Mouse (Mus musculus) kidney, adult 8-10 months (tissue): ENCODE measurements at regions not wholly inside any gene's neighbourhood (a gene's known extent, or its start where the extent isn't known, plus 50 kb on each side); places are given as distances from the start of the nearest gene placed in this dataset.

Source experiments
- DNase-seq, 2 experiments: peaks; one replicate each; pipeline ENCODE4 v3.0.0; 2022

DNA sequence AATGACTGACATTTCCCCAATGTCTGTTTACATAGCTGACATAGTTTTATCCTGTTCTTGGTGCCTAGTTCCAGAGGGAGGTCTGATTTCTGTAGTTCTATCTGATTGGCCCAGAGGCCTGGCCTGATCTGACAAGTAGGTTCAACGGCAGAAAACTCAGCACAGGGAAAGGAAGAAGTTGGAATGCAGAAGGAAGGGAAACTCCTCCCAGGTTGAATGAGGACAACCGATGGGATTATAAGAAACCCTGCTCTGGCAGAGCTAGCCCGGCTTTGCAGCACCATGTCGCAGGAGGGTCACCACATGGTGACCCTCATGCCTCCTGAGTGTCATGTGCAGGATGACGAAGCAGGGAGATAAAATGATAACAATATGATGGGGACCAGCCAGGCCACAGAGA is 89.8 kb upstream of the Gsc start:
- no peak for DNase-seq

DNA sequence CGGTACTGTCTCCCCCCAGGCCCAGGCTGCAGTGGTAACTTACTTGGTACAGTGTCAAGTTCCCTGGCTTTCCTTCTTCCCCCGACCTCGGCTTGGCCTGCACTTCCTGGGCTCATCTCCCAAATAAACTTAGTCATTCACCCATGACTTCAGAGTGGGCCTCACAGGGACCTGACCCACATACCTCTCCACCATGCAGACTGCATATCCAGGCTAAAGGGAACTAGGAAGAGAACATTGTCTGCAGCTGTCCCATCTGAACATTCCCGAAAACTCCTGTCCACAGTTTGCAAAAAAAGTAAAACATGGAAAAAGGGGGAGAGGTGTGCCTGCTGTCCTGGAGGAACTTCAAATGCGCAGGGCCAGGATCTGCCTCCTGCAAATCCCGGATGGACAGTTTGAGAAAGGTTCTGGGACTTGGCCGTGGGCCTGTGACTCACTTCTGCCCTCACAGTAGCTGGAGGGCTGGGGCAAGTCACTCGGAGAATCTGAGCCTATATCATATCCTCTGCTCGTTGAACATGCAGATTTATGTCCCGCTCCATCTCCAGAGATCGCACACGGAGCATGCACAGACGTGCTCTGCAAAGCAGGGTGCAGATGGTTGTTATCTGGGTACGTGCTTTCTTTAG is 87.9 kb upstream of the Gsc start:
- DNase-seq = no peak

DNA sequence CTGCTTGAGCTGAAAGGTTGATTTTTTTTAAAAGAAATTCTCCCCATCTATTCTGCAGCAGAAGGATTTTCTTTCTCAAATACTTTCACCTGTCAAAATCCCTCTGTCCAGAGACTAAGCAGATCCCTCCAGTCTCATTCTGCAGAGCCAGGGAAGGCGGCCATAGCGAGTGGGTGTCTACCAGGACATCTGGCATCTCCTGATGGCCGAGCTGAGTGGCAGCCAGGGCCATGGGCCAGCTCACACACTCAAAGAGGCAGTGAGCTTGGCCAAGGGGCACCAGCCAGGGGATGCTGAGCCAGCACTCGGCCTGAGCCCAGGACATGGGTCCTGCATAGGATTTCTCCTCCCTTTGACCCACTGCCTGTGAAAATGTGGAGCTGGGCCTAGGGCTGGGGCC is 84.6 kb upstream of the Gsc start:
- DNase-seq = no peak

DNA sequence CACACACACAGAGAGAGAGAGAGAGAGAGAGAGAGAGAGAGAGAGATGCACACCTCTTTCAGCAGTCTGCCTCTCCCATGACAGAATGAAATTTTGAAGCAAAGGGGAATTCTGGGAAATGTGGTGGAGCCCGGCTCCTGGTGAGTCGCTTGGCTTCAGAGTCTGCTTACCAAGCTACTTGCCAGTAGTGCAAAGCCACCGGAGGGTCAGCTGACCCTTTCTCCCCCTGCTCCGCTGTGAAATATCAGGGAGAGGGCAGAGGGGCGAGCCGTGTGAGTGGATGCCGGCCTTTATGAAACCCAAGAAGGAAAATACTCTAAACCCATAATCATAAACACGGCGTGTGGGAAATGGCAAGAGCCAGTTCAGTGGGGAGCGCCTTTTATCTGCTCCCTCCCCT is 84.2 kb upstream of the Gsc start:
- DNase-seq = no peak

DNA sequence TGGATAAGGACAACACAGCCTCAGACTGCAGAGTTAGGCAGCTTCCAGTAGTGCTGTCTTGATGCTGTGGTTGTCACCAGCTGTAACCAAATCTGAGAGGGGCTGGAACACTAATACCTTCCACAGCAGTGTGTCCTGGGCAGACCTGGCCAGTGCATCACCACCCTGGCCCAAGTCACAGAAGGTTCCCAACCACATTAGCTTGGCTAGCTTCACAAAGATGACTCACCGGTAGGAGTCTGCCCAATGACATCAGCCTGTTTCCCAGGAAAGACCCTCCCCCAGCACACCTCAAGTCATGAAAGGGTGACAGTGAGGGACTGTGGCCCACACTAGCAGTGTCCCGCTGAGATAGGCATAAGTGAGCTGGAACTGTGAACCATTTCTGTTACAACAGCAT is 75.5 kb upstream of the Gsc start:
- no peak for DNase-seq

DNA sequence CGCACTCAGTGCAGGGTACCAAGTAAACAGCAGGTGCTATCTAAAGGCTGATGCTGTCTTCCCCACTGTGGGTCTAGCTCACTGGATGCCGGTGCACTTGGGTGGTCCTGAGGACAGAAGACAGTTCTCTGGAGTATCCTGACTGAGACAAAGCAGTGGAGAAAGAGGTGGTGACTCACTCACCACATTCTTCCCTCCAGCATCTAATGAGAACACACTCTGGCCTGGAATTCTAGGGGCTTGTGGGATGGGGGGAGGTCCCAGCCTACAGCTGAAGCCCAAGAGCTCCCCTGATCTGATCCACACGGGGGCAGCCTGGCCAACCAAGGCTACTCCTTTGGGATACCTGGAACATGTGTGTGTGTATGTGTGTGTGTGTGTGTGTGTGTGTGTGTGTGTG is 74.4 kb upstream of the Gsc start:
- DNase-seq = no peak

DNA sequence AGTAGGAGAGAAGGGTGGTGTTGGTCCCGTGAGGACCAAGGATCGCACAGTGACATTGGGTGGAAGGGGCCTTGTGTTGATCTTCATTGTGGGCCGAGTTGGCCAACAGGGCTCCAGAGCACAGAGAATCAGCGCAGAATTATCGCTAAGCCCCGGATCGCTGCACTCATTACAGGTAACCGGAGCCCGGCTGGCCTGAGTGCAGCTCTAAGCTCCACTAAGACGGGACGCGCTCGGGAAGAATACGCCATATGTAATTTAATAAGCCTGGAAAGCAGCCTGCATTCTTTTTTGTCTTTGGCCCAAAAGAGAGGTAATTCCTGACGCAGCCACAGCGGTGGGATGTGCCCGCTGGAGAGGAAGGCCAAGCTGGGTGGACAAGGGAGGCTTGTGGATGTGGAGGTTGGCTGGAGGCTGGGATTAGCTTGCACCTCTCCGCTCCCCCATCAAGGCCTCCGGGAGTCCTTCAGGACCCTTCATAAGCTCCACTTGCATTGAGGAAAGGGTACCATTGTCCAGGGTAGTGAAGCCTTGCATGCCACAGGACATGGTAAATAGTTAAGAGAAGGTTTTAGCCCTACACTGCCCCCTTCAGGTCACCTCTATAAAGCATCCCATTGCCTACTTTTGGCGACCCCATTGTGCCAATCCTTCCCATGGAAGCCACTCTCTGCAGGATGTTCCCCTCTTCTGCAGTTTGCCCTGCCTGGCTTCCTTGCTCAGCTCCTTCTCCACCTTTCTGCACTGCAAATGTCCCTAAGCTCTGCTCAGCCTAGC is 73.1 kb upstream of the Gsc start:
- DNase-seq = no peak

DNA sequence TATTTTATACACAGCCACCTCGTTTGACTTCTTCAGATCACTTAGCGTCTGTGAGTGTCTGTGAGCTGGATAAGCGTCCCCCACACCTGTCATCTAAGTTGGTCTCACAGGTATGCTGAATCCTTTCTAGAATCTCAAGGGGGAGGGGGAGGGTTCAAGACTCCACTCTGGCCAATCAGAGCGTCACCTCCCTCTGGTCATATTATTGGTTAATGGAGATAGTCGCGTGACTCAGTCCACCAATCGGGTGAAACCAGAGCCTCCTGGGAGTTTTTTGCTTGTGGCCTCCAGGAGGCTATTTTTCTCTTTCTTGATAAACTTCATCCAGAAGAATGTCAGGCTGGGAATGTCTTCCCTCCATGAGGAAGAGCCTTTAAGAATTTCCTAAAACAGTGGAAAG is 66.8 kb upstream of the Gsc start:
- DNase-seq = no peak

DNA sequence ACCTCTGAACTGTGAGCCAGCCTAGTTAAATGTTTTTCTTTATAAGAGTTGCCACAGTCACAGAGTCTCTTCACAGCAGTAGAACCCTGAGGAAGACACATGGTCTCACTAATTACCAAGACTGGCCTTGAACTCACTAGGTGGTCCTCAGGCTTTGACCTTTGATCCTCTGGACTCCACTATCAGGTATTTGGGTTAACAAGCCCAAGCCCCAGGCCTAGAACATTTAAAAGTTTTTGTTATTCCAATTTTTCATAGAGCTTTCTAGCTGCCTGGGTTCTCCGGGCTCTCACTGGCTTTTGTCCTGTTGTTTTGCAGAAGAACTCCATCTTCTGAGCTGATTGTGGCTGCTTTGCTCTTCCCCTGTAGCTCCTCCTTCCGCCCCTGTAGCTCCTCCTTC is 65.3 kb upstream of the Gsc start:
- no peak for DNase-seq

DNA sequence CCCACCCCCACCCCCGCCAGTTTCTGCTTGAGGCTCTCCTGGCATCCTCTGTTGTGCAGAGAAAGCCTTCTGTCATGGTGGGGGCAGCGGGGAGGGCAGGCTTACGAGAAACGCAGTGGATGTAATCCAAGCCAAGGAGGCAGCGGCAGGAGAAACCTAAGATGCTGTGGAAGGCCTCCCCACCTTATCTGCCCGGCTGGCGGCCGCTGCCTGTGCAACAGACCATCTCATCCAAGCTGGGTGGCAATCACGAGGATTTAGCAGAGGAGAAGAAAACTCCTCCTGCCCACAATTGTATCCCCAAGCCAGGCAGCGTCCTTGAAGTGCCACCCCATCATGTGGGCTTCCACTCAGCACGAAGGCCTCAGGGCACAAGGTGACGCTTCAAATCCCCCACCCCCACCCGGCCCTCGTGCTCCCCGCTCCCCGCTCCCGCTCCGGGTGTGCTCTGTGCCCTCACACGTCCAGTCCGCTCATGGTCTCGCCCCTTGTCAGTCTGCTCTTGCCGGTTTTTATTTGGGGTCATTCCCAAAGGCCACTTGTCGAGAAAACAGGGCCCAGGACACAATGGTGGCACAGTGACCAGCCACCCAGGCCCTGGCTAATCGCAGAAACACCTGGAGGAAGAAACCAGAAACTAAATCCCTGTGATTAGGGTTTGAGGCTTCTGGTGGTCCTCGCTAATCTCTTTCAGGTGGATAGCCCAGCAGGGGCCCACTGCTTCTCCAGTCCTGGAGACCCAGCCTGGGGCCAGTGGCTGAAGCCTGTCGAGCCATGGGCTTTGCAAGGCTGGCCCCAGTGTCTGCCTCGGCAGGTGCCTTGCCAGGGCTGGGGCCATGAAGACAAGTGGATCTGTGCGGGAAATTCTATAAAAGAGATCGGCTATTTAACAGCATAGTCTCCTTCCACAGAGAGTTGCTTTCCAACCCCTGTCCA is 58.6 kb upstream of the Gsc start:
- DNase-seq = no peak

DNA sequence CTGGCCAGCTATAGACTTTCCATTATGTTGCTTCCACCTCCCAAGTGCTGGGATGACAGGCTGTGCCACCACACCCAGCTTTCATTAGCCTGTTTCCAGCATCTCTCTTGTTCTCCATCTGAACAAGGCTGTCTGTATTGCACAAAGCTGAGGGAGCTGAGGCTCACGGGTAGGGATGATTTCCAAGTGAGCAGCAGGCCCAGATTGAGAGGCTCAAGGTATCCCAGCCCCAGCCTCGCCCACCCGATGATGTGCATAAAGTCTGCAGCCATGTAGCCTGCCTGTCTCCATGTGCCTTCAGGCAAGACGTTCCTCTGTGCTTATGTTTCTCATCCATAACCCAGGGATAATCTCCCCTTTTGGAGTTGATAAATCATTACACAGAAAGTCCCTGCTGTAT is 57.5 kb upstream of the Gsc start:
- DNase-seq = no peak
